Mouse (Mus musculus) stomach, postnatal 0 days (tissue): Measurements from ENCODE around the gene Ablim2. TPM values are rescaled to one million over a fixed set of nuclear protein-coding genes. Genes with fewer than 3 reads are reported as not detected.

ENCODE experiments used
- ATAC-seq: fragments of 200-750 bp; cut with Nextera tagmentation; 2 replicates; pipeline ENCODE4 v1.8.0; 2017; ENCODE audit not compliant: low FRiP score, low TSS enrichment
- DNase-seq: peaks from one replicate; pipeline ENCODE4 v3.0.0-alpha.2; 2016; ENCODE audit warnings: low spot score
- H3K27ac ChIP-seq: fragments of 300-500 bp; sonication (generic); replicated peaks from 2 replicates; pipeline ENCODE4 v1.5.1; 2014; ENCODE audit warnings: mild to moderate bottlenecking, control low read depth
- H3K27me3 ChIP-seq: fragments of 300-500 bp; sonication (generic); 2 replicates; pipeline ENCODE4 v1.6.1; 2014; ENCODE audit warnings: low read length; ENCODE audit not compliant: control insufficient read depth, insufficient read depth
- H3K36me3 ChIP-seq: fragments of 300-500 bp; sonication (generic); 2 replicates; pipeline ENCODE4 v1.6.1; 2014; ENCODE audit warnings: low read length, mixed read lengths; ENCODE audit not compliant: control insufficient read depth, insufficient read depth
- H3K4me1 ChIP-seq: fragments of 300-500 bp; sonication (generic); replicated peaks from 2 replicates; pipeline ENCODE4 v1.6.1; 2014; ENCODE audit warnings: antibody characterized with exemption; ENCODE audit not compliant: control insufficient read depth, insufficient read depth
- H3K4me2 ChIP-seq: fragments of 300-500 bp; sonication (generic); replicated peaks from 2 replicates; pipeline ENCODE4 v1.6.1; 2014; ENCODE audit warnings: low read depth, mild to moderate bottlenecking, control low read depth, moderate library complexity
- H3K4me3 ChIP-seq: fragments of 300-500 bp; sonication (generic); 2 replicates; pipeline ENCODE4 v1.5.1; 2014; ENCODE audit warnings: low read depth, low read length, control low read depth
- H3K9ac ChIP-seq: fragments of 300-500 bp; sonication (generic); 2 replicates; pipeline ENCODE4 v1.6.1; 2014; ENCODE audit warnings: mild to moderate bottlenecking, low read length, control low read depth, mixed read lengths
- H3K9me3 ChIP-seq: fragments of 300-500 bp; sonication (generic); 2 replicates; pipeline ENCODE4 v1.6.1; 2016; ENCODE audit warnings: low read length; ENCODE audit not compliant: control insufficient read depth
- CTCF ChIP-seq: IDR thresholded peaks from 2 replicates; pipeline ENCODE4 v1.5.1; 2016; ENCODE audit warnings: antibody characterized with exemption, low read depth, mild to moderate bottlenecking, moderate library complexity
- EP300 ChIP-seq: optimal IDR thresholded peaks from 2 replicates; pipeline ENCODE3; 2016; ENCODE audit warnings: antibody characterized with exemption
- WGBS: fragments of 180-500 bp; shearing (Covaris S2); extraction: QIAGEN DNeasy Blood & Tissue Kit; methylation state at CpG from one replicate; pipeline ENCODE4 v1.1.7; 2014; 5-methylcytosine and 5-hydroxymethylcytosine counted together
- polyA plus RNA-seq: library from polyadenylated mRNA; unstranded; fragments of >200 nt; fragmentation: Nextera tagmentation; extraction: Ambion mirVana; gene quantifications from 2 replicates; pipeline ENCODE4 v1.2.1, GENCODE M21; 2015

Ablim2 gene
- polyA plus RNA-seq, 1 experiment from 2014 or later = 1.3 TPM

DNA sequence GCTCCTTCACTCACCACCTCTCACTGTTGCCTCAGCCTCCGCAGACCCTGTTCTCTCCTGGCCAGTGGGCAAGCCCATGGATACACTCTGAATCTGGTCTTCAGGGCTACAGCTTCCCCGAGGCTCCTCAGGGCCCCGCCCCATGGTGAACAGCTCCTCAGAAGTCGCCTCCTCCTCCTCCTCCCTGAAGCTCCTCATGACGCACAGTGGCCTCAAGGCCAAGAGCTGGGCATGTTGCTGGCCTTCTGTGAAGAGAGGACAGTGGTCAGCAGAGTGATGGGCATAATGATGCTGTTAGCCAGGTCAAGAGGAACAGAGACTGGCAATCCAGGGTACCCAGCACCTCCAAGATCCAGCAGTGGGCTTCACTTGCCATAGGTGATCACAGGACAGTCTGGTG lies 33.8 kb upstream of the Ablim2 start:
- no peak for TF ChIP-seq EP300
- TF ChIP-seq CTCF = no peak
- Histone ChIP-seq H3K4me2 (no peak overlapping the region), H3K9me3 (no peaks in the 10 kb centered on the region), H3K27me3 (no peaks in the 10 kb centered on the region), H3K4me1 (no peaks in the 10 kb centered on the region), H3K27ac (no peak overlapping the region), H3K36me3 (no peaks in the 10 kb centered on the region), H3K9ac (no peak overlapping the region), H3K4me3 (no peak overlapping the region)
- DNase-seq (no peak), ATAC-seq (no peak)
- 68% methylated on average over 5 of the region's 5 CpGs for WGBS

DNA sequence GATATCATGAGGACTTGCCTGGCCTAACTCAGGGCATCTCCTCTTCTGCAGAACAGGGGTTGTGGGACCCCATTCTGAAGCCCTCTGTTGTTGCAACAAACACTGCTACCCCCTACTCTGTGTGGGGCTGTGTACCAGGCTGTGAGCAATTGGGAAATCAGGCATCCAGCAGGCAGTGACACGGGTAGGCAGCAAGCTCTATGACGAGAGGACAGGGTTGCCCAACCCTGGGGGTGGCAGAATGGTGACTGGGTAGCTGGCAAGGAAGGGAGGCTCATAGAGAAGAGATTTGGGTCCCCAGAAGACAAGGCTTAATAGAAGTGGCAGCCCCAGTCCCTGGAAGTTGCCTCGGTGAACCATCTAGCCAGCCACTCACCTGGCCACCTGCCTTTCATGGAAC lies 31.8 kb upstream of the Ablim2 start:
- Histone ChIP-seq H3K4me1 (no peaks in the 10 kb centered on the region), H3K36me3 (no peaks in the 10 kb centered on the region), H3K27me3 (no peaks in the 10 kb centered on the region), H3K4me3 (no peak overlapping the region), H3K9me3 (no peaks in the 10 kb centered on the region), H3K4me2 (no peak overlapping the region), H3K27ac (no peak overlapping the region), H3K9ac (no peak overlapping the region)
- no peak for ATAC-seq
- WGBS = 76% methylated on average over 3 of the region's 3 CpGs
- no peak for TF ChIP-seq EP300
- no peak for TF ChIP-seq CTCF
- no peak for DNase-seq

DNA sequence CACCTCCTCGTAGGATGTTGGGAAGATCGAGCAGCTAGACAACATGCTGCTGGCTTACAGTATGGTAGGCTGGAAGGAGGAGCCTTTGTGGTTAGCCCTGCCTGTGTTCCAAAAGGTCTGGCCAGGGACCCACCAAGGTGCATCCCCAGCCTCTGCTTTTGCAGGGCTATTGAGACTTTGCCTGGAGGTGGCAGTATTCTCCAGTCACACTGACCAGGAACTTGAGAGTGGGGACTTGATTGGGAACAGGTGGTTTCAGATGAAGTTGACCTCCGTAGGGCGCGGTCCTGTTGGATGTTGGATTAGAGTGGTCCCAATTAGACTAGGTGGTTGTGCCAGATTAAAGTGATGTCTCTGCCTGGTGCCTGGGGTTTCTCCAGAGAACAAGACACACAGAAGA lies 30.2 kb upstream of the Ablim2 start:
- Histone ChIP-seq H3K9ac (no peak overlapping the region), H3K9me3 (no peaks in the 10 kb centered on the region), H3K4me2 (no peak overlapping the region; the same call in 1 of the 2 replicates), H3K4me1 (no peaks in the 10 kb centered on the region), H3K36me3 (no peaks in the 10 kb centered on the region), H3K4me3 (no peak overlapping the region), H3K27ac (no peak overlapping the region), H3K27me3 (no peaks in the 10 kb centered on the region)
- TF ChIP-seq EP300 (no peak), CTCF (no peak)
- WGBS = 83% methylated on average over 5 of the region's 5 CpGs
- DNase-seq = no peak
- ATAC-seq = no peak

DNA sequence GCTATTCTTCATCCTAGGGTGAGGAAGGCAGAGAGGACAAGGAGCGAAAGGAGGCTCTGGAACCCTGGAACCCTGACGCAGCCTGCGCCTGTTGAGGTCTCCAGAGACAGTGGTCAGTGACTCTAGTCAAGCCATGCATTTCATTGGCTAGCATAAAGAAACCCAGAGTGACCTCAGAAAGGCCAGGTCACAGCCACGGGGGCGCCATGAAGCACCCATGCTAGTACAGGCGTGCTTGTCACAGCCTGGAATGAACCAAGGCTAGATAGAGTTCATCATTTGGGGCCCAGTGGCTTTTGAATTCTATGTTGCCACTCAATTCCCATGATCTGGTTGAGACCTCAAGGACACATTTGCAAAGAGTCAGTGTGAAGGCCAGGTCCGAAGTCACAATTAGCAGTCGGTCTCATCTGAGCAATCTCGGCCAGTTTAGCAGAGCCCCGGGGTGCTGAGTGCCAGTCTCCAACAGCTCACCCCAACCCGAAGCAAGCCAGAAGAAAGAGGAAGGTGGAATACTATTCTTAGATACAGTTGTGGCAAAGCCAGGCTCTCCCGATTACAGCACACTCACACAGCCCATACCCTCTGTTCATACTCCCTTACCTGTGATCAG lies 29.2 kb upstream of the Ablim2 start:
- Histone ChIP-seq H3K4me1 (no peaks in the 10 kb centered on the region), H3K27me3 (no peaks in the 10 kb centered on the region), H3K4me2 (peak overlapping the region; percentile 25), H3K27ac (peak overlapping the region; percentile 76), H3K9me3 (no peaks in the 10 kb centered on the region), H3K9ac (no peak overlapping the region), H3K4me3 (peak overlapping the region; percentile 6; the same call in 1 of the 2 replicates), H3K36me3 (no peaks in the 10 kb centered on the region)
- TF ChIP-seq EP300 = no peak
- TF ChIP-seq CTCF = no peak
- DNase-seq (no peak), ATAC-seq (no peak)
- 81% methylated on average over 12 of the region's 12 CpGs for whole genome bisulfite sequencing

DNA sequence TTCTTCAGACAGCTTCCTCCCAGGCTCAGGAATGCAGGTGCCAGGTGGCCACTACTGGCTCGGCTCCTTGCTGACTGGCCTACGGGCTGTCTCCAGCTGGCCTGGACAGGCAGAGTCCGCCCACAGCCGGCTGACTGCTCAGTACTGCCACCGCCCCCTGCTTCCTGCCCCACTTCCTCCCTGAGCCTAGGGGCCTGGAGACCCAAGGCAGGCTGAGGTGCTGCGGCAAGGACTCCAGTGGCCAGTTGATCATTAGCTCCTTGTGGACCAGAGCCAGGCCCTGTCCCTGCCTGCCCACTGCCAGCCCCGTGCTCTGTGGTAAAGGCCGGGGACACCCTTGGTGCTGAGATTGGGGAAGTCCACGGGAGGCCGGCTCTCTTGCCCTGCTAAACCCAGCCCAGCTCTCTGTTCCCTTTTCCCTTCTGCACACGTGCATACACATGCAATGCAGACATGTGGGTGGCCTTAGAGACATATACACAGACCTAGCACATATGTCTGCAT lies 28.7 kb upstream of the Ablim2 start:
- Histone ChIP-seq H3K9me3 (no peaks in the 10 kb centered on the region), H3K4me1 (no peaks in the 10 kb centered on the region), H3K9ac (no peak overlapping the region), H3K4me2 (peak overlapping the region; percentile 25; the same call in 1 of the 2 replicates), H3K36me3 (no peaks in the 10 kb centered on the region), H3K27me3 (no peaks in the 10 kb centered on the region), H3K27ac (peak overlapping the region; percentile 76), H3K4me3 (peak overlapping the region; percentile 6; the same call in 1 of the 2 replicates)
- ATAC-seq = peak; percentile 87
- DNase-seq = peak; percentile 64
- 35% methylated on average over 11 of the region's 11 CpGs for WGBS
- TF ChIP-seq EP300 = no peak
- TF ChIP-seq CTCF = peak; percentile 33; the same call in 1 of the 2 replicates

DNA sequence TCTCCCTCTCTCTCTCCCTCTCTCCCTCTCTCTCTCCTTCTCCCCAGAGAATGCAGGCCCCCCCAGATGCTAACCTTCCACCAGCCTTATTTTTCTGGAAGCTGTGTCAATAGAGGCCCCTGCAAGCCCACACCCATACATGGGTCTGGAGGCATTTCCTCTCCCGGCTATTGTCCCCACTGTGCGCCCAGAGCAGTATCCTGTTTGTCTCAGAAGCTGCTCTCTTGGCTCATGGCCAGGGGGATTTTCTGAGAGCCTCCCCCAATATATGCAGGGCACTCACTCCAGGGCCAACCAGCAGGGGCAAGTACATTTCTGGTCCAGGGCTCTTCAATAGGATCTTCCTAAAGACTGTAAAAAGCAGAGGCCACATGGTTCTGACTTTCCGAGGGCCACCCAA lies 27.8 kb upstream of the Ablim2 start:
- Histone ChIP-seq H3K36me3 (no peaks in the 10 kb centered on the region), H3K27ac (peak overlapping the region; percentile 76; the same call in 1 of the 2 replicates), H3K4me1 (no peaks in the 10 kb centered on the region), H3K9me3 (no peaks in the 10 kb centered on the region), H3K4me2 (no peak overlapping the region), H3K4me3 (no peak overlapping the region), H3K27me3 (no peaks in the 10 kb centered on the region), H3K9ac (no peak overlapping the region)
- ATAC-seq (no peak), DNase-seq (no peak)
- TF ChIP-seq EP300 (no peak), CTCF (no peak)
- 63% methylated on average over 3 of the region's 3 CpGs for WGBS
